Mouse (Mus musculus) intestine, postnatal 0 days (tissue): ENCODE measurements around the gene Vmn2r89. TPM values are rescaled to one million over a fixed set of nuclear protein-coding genes. Genes with fewer than 3 reads are reported as not detected.
"Not testable (repeated sequence)": the region's sequence is repeated elsewhere in the genome, so short reads cannot be mapped to it uniquely, and the experiment has no call there.

ENCODE experiments used
- ATAC-seq: fragments of 200-750 bp; cut with Nextera tagmentation; 2 replicates; pipeline ENCODE4 v1.8.0; 2017; ENCODE audit warnings: mild to moderate bottlenecking, moderate TSS enrichment, moderate library complexity
- H3K27ac ChIP-seq: fragments of 300-500 bp; sonication (generic); 2 replicates; pipeline ENCODE4 v1.5.1; 2014; ENCODE audit warnings: mild to moderate bottlenecking, low read depth, low read length, moderate library complexity
- H3K27me3 ChIP-seq: fragments of 300-500 bp; sonication (generic); replicated peaks from 2 replicates; pipeline ENCODE4 v1.6.1; 2014; ENCODE audit warnings: low read length, mixed read lengths; ENCODE audit not compliant: control insufficient read depth, insufficient read depth
- H3K36me3 ChIP-seq: fragments of 300-500 bp; sonication (generic); 2 replicates; pipeline ENCODE4 v1.6.1; 2014; ENCODE audit warnings: mild to moderate bottlenecking, moderate library complexity; ENCODE audit not compliant: control insufficient read depth, insufficient read depth
- H3K4me1 ChIP-seq: fragments of 300-500 bp; sonication (generic); replicated peaks from 2 replicates; pipeline ENCODE4 v1.6.1; 2014; ENCODE audit warnings: antibody characterized with exemption, low read length, mixed read lengths; ENCODE audit not compliant: control insufficient read depth, insufficient read depth
- H3K4me2 ChIP-seq: fragments of 300-500 bp; sonication (generic); replicated peaks from 2 replicates; pipeline ENCODE4 v1.6.1; 2014; ENCODE audit warnings: low read depth, mild to moderate bottlenecking, moderate library complexity
- H3K4me3 ChIP-seq: fragments of 300-500 bp; sonication (generic); 2 replicates; pipeline ENCODE4 v1.5.1; 2014; ENCODE audit warnings: low read depth, low read length
- H3K9ac ChIP-seq: fragments of 300-500 bp; sonication (generic); 2 replicates; pipeline ENCODE4 v1.6.1; 2014; ENCODE audit warnings: mild to moderate bottlenecking, low read depth, low read length
- H3K9me3 ChIP-seq: fragments of 300-500 bp; sonication (generic); 2 replicates; pipeline ENCODE4 v1.6.1; 2016; ENCODE audit warnings: mixed run types; ENCODE audit not compliant: control insufficient read depth
- CTCF ChIP-seq: sonication (generic); IDR thresholded peaks from 2 replicates; pipeline ENCODE4 v1.5.1; 2016; ENCODE audit warnings: low read depth, mild to moderate bottlenecking, control low read depth, antibody characterized with exemption, moderate library complexity
- WGBS: fragments of 180-500 bp; shearing (Covaris S2); extraction: QIAGEN DNeasy Blood & Tissue Kit; methylation state at CpG from one replicate; pipeline ENCODE4 v1.1.7; 2014; 5-methylcytosine and 5-hydroxymethylcytosine counted together
- polyA plus RNA-seq: library from polyadenylated mRNA; unstranded; fragments of >200 nt; fragmentation: Nextera tagmentation; extraction: Ambion mirVana; gene quantifications from 2 replicates; pipeline ENCODE4 v1.2.1, GENCODE M21; 2015

Gene Vmn2r89
- not detected in 2 replicates for polyA plus RNA-seq

DNA sequence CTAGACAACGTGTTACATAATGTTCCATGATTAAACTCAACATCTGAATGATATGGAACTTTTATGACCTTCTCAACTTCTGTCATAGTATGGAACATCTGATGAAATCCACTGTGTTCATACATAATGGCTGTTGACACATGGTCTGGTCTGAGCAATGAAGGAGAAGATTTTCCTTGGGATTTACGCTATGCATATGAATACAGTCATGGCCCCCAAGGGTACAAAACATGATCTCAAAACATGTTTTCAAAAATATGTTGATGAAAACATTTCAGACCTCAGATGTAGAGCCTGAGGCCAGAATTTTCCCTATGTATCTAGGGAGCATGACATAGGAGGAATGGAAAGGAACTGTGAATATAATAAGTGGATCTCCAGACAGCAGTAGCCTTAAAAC is at the start of gene Vmn2r89:
Vmn2r89 (plus strand) TSS at position 301 of the 400 bp plus-strand sequence.
- not testable (repeated sequence) for H3K27ac ChIP-seq, ATAC-seq, H3K36me3 ChIP-seq, H3K4me2 ChIP-seq, H3K4me1 ChIP-seq, H3K27me3 ChIP-seq, H3K9me3 ChIP-seq, H3K4me3 ChIP-seq, H3K9ac ChIP-seq
- WGBS = 75% methylated on average over 2 of the region's 2 CpGs

DNA sequence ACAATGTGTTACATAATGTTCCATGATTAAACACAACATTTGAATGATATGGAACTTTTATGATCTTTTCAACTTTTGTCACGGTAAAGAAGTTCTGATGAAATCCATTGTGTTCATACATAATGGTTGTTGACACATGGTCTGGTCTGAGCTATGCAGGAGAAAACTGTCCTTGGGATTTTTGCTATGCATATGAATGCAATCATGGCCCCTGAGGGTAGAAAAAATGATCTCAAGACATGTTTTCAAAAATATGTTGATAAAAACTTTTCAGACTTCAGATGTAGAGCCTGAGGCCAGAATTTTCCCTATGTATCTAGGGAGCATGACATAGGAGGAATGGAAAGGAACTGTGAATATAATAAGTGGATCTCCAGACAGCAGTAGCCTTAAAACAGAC is 41.1 kb upstream of the Vmn2r89 start, which contains the start of gene Vmn2r88:
Vmn2r88 (plus strand) TSS at position 301 of the 400 bp plus-strand sequence.
- no peak within 1 kb of the TSS for H3K4me3 ChIP-seq
- ATAC-seq = no peak
- 76% methylated on average over 1 of the region's 1 CpGs for WGBS
- no peaks in the 10 kb centered on the region for H3K27me3 ChIP-seq
- H3K4me2 ChIP-seq = no peak within 1 kb of the TSS
- no peak within 1 kb of the TSS for H3K9ac ChIP-seq
- no peaks in the 10 kb centered on the region for H3K9me3 ChIP-seq
- no peak for TF ChIP-seq CTCF
- no peaks in the 10 kb centered on the region for H3K4me1 ChIP-seq
- no peaks in the 10 kb centered on the region for H3K36me3 ChIP-seq
- no peak within 1 kb of the TSS for H3K27ac ChIP-seq

DNA sequence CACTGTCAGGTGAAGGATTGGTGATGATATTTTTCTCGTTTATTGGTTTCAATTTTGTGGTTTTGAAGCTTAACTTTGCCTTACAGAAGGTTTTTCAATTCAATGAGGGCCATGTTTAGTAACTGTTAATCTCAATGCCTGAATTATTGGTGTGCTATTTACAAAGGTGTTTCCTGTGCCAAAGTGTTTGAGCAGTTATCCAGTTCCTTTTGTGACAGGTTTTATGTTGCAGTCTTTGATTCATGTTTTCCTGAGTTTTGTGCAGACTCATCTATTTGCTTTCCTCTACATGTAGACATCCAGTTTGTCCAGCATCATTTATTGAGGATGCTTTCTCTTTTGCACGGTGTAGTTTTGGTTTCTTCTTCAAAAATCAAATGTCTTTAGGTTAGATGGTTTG is 27.8 kb upstream of the Vmn2r89 start:
- Histone ChIP-seq H3K9me3 (no peaks in the 10 kb centered on the region), H3K9ac (no peak overlapping the region), H3K4me3 (no peak overlapping the region), H3K36me3 (no peaks in the 10 kb centered on the region), H3K4me2 (no peak overlapping the region), H3K27ac (no peak overlapping the region), H3K4me1 (no peaks in the 10 kb centered on the region), H3K27me3 (no peaks in the 10 kb centered on the region)
- WGBS = 52% methylated on average over 2 of the region's 2 CpGs
- ATAC-seq = no peak
- TF ChIP-seq CTCF = no peak

GRCm38 (mm10) chr14:51430138-51430537 is 21.5 kb upstream of the Vmn2r89 start:
- H3K27ac ChIP-seq, H3K4me3 ChIP-seq, ATAC-seq, H3K9me3 ChIP-seq, H3K4me1 ChIP-seq, H3K36me3 ChIP-seq, H3K9ac ChIP-seq, H3K27me3 ChIP-seq, H3K4me2 ChIP-seq: not testable (repeated sequence)

DNA sequence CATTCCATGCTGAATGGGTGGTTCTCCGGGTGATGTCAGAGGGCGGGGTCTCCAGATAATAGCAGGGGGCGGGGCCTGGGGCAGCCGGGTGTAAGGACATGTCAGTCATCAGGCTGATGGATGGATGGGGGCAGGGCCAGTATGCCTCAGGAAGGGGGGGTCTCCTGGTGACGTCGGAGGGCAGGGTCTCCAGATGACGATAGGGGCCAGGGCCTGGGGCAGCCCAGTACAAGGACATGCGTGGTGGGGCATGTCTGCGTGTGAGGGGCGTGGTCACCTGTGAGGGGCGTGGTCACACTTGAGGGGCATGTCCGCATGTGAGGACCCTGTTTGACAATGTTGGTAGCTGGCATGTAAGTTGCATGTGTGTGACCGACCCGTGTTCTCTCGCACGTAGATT is 17.1 kb upstream of the Vmn2r89 start:
- 94% methylated on average over 16 of the region's 16 CpGs for WGBS
- H3K36me3 ChIP-seq = no peaks in the 10 kb centered on the region
- H3K4me2 ChIP-seq = no peak overlapping the region
- H3K4me1 ChIP-seq = no peaks in the 10 kb centered on the region
- no peak overlapping the region for H3K9ac ChIP-seq
- H3K27me3 ChIP-seq = no peaks in the 10 kb centered on the region
- H3K9me3 ChIP-seq = no peaks in the 10 kb centered on the region
- no peak for TF ChIP-seq CTCF
- H3K4me3 ChIP-seq = no peak overlapping the region
- peak; percentile 31; the same call in 1 of the 2 replicates for ATAC-seq
- H3K27ac ChIP-seq = no peak overlapping the region

DNA sequence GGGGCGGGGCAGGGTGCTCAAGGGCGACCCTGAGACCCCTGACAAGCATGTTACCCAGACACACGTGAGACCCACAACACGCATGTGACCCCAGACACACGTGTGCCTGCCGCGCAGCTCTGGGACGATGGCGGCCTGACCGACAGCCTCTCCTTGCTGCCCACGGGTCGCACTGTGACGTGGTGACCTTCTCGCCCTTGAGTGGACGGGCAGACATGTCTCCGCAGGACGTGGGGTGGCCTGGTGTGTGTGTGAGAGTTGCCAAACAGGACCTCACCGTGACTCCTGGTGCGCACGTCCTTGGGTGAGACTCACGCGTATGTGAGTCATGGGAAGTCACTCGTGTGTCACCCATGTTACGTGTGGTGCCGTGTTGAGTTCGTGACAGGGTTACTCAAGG is 16.6 kb upstream of the Vmn2r89 start:
- no peak for TF ChIP-seq CTCF
- Histone ChIP-seq H3K36me3 (no peaks in the 10 kb centered on the region), H3K27me3 (no peaks in the 10 kb centered on the region), H3K4me1 (no peaks in the 10 kb centered on the region), H3K27ac (no peak overlapping the region), H3K9me3 (no peaks in the 10 kb centered on the region), H3K9ac (no peak overlapping the region), H3K4me3 (no peak overlapping the region), H3K4me2 (no peak overlapping the region)
- 0 out of 2 replicates have a peak, but pooled peaks have one; percentile 4 for ATAC-seq
- WGBS = 96% methylated on average over 26 of the region's 26 CpGs

DNA sequence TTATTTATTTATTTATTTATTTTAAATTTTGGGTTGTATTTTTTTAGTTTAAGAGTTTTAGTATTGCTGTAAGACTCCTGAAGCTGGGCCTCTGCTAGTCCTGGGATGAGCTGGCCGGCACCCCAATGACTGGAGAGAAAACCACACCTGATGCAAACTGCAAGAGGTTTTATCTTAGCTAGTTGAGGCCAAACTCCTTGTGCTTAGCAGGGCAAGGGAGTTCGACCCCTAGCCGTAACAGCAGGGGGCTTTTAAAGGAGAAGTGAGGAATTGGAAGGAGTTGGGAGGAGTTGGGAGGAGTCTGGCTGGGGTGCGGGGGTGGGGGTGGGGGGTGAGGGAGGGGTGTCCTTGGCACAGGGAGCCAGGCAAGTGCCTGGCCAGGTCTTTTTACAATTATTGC is 12.7 kb upstream of the Vmn2r89 start:
- Histone ChIP-seq H3K4me3 (no peak overlapping the region), H3K27ac (no peak overlapping the region), H3K9ac (no peak overlapping the region), H3K27me3 (no peaks in the 10 kb centered on the region), H3K4me1 (no peaks in the 10 kb centered on the region), H3K9me3 (no peaks in the 10 kb centered on the region), H3K4me2 (no peak overlapping the region), H3K36me3 (no peaks in the 10 kb centered on the region)
- no peak for TF ChIP-seq CTCF
- no peak for ATAC-seq
- 94% methylated on average over 4 of the region's 4 CpGs for WGBS

GRCm38 (mm10) chr14:51480278-51480677 is 28.6 kb downstream of the Vmn2r89 start:
- H3K27me3 ChIP-seq, H3K36me3 ChIP-seq, H3K9ac ChIP-seq, H3K4me1 ChIP-seq, H3K27ac ChIP-seq, ATAC-seq, H3K9me3 ChIP-seq, H3K4me3 ChIP-seq, H3K4me2 ChIP-seq: not testable (repeated sequence)
- WGBS = 88% methylated on average over 10 of the region's 10 CpGs
